Mouse (Mus musculus) limb, embryonic 14.5 days (tissue): ENCODE results near the gene Fgf7. TPM values are rescaled to one million over a fixed set of nuclear protein-coding genes. Genes with fewer than 3 reads are reported as not detected.

Source experiments
- ATAC-seq: fragments of 200-750 bp; cut with Nextera tagmentation; 2 replicates; pipeline ENCODE4 v1.8.0; 2017; ENCODE audit warnings: low read depth, moderate number of reproducible peaks, moderate TSS enrichment; ENCODE audit not compliant: low FRiP score
- DNase-seq: peaks from one replicate; pipeline ENCODE4 v3.0.0-alpha.2; 2015; ENCODE audit warnings: low spot score
- H3K27ac ChIP-seq: fragments of 300-500 bp; sonication (generic); replicated peaks from 2 replicates; pipeline ENCODE4 v1.5.1; 2014; ENCODE audit warnings: low read depth, mild to moderate bottlenecking, low read length, moderate library complexity, mixed read lengths
- H3K27me3 ChIP-seq: fragments of 300-500 bp; sonication (generic); 2 replicates; pipeline ENCODE4 v1.6.1; 2014; ENCODE audit warnings: low read length, mixed read lengths; ENCODE audit not compliant: control insufficient read depth, insufficient read depth
- H3K36me3 ChIP-seq: fragments of 300-500 bp; sonication (generic); 2 replicates; pipeline ENCODE4 v1.6.1; 2014; ENCODE audit warnings: mild to moderate bottlenecking, low read length, moderate library complexity, mixed read lengths; ENCODE audit not compliant: control insufficient read depth, insufficient read depth
- H3K4me1 ChIP-seq: fragments of 300-500 bp; sonication (generic); 2 replicates; pipeline ENCODE4 v1.6.1; 2014; ENCODE audit warnings: antibody characterized with exemption, low read length, mixed read lengths; ENCODE audit not compliant: control insufficient read depth, insufficient read depth
- H3K4me2 ChIP-seq: fragments of 300-500 bp; sonication (generic); replicated peaks from 2 replicates; pipeline ENCODE4 v1.6.1; 2014; ENCODE audit warnings: low read depth, mild to moderate bottlenecking, low read length, moderate library complexity; ENCODE audit not compliant: severe bottlenecking
- H3K4me3 ChIP-seq: fragments of 300-500 bp; sonication (generic); replicated peaks from 2 replicates; pipeline ENCODE4 v1.5.1; 2014; ENCODE audit warnings: low read length
- H3K9ac ChIP-seq: fragments of 300-500 bp; sonication (generic); 2 replicates; pipeline ENCODE4 v1.6.1; 2014; ENCODE audit warnings: mild to moderate bottlenecking, low read depth, low read length, moderate library complexity; ENCODE audit not compliant: severe bottlenecking
- H3K9me3 ChIP-seq: fragments of 300-500 bp; sonication (generic); 2 replicates; pipeline ENCODE4 v1.6.1; 2016; ENCODE audit warnings: low read length; ENCODE audit not compliant: control insufficient read depth
- POLR2A ChIP-seq: fragments of 200-500 bp; IDR thresholded peaks from 2 replicates; pipeline ENCODE4 v1.8.0; 2012; ENCODE audit warnings: inconsistent platforms, mild to moderate bottlenecking, moderate library complexity, borderline replicate concordance; ENCODE audit not compliant: insufficient read depth, insufficient read length; ENCODE audit errors: extremely low read depth
- WGBS: fragments of 180-500 bp; shearing (Covaris S2); extraction: QIAGEN DNeasy Blood & Tissue Kit; methylation state at CpG from one replicate; pipeline ENCODE4 v1.1.7; 2014; 5-methylcytosine and 5-hydroxymethylcytosine counted together
- polyA plus RNA-seq, 2 experiments: library from polyadenylated mRNA; depleted of rRNA in 1 of 2; stranded (reverse) in 1 of 2; unstranded in 1 of 2; fragments of >200 nt; fragmentation: Nextera tagmentation in 1 of 2; extraction: Ambion mirVana in 1 of 2; gene quantifications; 2 replicates each; pipeline versions ENCODE4 v1.2.1 to v1.2.3; 2012 to 2014

Gene Fgf7
- polyA plus RNA-seq, 2 experiments = 13.2 to 15.7 TPM

DNA sequence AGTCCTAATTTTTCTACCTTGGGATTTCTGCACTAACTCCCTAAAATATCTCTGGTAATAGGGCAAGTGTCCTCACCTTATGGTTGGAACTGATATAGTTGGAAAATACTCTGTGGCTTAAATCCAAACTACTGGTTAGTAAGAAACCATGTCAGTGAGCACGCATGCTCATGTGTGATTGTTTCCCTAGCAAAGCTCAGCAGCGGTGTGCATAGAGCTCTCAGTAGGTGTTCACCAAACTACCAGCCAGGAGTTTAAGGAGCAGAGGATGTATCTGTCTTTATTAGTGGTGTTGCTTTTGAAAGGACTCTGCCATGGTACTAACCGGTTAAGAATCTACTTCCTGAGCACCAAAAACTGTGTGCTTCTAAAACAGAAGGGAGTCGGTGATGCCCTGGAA, 1.7 kb downstream of the Fgf7 start:
- DNase-seq (no peak), ATAC-seq (no peak)
- Histone ChIP-seq H3K4me2 (peak overlapping the region; percentile 35), H3K27me3 (no peaks in the 10 kb centered on the region), H3K9me3 (no peaks in the 10 kb centered on the region), H3K27ac (no peak overlapping the region), H3K4me1 (0 out of 2 replicates have a peak, but pooled peaks cover 3% of the 10 kb centered on the region), H3K9ac (0 out of 2 replicates have a peak overlapping the region, but pooled peaks have one; percentile 26), H3K4me3 (peak overlapping the region; percentile 29), H3K36me3 (no peaks in the 10 kb centered on the region)
- TF ChIP-seq POLR2A = no peak
- 77% methylated on average over 4 of the region's 4 CpGs for WGBS

DNA sequence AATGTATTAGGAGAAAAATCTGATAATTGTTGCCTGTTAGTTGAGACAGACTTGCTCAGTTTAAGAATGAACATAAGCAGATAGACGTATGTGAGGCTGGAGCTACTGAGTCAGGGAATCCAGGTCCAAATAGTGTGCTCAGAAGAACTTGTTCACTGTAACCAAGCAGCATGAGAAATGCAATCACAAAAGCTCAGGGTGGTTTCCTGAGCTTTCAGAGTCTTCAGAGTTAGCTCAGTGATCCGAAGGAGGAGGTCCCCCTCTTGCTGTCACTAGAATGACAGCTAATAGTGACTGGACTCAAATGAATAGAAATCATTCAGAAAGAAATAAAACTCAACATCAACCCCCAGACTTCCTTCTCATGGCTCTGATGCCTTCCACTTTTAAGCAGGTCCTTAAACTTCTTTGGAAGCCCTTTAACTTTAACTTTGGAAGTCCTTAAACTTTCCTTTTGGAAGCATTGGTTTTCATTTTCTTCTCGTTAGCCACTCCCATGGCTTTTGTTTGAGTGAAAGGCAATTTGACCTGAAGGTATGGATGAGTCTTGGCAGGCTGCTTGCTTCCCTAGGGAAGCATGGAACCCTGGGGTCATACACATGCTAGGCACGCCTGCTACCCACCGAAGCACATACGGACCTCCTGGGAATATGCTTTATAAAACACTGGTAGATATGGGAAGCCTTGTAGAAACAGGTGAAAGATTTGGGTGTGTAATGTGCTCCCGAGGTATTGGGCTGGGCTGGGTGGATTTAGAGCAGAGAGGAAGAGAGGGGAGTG, 4.0 kb downstream of the Fgf7 start:
- Histone ChIP-seq H3K36me3 (no peaks in the 10 kb centered on the region), H3K9ac (no peak overlapping the region), H3K27me3 (no peaks in the 10 kb centered on the region), H3K4me3 (0 out of 2 replicates have a peak overlapping the region, but pooled peaks have one; percentile 5), H3K9me3 (no peaks in the 10 kb centered on the region), H3K4me1 (0 out of 2 replicates have a peak, but pooled peaks cover 7% of the 10 kb centered on the region), H3K4me2 (peak overlapping the region; percentile 2; the same call in 1 of the 2 replicates), H3K27ac (no peak overlapping the region)
- TF ChIP-seq POLR2A = no peak
- WGBS = 70% methylated on average over 7 of the region's 7 CpGs
- ATAC-seq = no peak
- DNase-seq = no peak

DNA sequence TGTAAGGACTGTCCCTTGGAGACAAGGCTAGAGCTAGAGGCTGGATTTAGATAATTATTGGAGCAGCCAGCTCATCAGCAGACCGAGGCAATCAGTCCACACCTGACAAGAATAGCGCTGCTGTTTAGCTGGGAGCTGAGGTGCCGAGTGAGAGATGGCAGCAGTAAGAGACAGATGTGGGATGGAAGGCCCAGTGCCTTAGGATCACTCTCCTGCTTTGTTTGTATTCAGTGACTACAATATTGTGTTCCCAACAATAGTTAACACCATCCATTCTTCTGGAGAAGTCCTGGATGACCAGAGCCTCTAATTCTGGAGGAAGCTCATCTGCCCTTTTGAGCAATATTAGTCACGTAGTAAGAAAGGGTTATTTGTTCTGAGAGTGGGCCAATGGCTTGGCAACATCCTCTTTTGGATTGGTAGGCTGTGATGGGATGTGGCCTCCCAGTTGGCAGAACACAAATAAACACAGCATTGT, 5.0 kb downstream of the Fgf7 start:
- no peaks in the 10 kb centered on the region for H3K9me3 ChIP-seq
- no peaks in the 10 kb centered on the region for H3K27me3 ChIP-seq
- TF ChIP-seq POLR2A = no peak
- no peak overlapping the region for H3K27ac ChIP-seq
- ATAC-seq (no peak), DNase-seq (no peak)
- H3K4me1 ChIP-seq = 0 out of 2 replicates have a peak, but pooled peaks cover 5% of the 10 kb centered on the region
- 74% methylated on average over 4 of the region's 4 CpGs for WGBS
- H3K4me3 ChIP-seq = no peak overlapping the region
- no peak overlapping the region for H3K4me2 ChIP-seq
- H3K36me3 ChIP-seq = no peaks in the 10 kb centered on the region
- H3K9ac ChIP-seq = no peak overlapping the region

DNA sequence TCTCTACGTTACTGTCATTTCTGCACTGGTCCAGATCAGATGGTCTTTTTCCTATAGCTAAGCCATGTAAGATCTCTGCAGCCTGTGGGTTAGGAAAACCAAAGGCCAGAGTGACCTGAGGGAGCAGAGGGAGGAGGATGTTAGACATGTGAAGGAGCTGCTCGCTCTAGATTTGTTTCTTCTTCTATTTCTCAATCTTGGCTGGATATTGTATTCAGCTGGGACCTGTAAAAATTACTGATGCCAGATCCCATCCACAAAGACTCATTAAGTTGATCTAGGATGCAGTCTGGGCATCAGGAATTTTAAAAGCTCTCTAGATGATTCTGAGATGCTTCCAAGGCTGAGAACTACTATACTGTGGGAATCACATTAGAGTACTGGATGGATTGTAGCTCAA, 6.2 kb downstream of the Fgf7 start:
- no peak for DNase-seq
- no peak for TF ChIP-seq POLR2A
- Histone ChIP-seq H3K27me3 (no peaks in the 10 kb centered on the region), H3K4me2 (no peak overlapping the region), H3K4me1 (0 out of 2 replicates have a peak, but pooled peaks cover 5% of the 10 kb centered on the region), H3K27ac (no peak overlapping the region), H3K36me3 (no peaks in the 10 kb centered on the region), H3K9ac (no peak overlapping the region), H3K9me3 (no peaks in the 10 kb centered on the region), H3K4me3 (no peak overlapping the region)
- ATAC-seq = 0 out of 2 replicates have a peak, but pooled peaks have one; percentile 14
- whole genome bisulfite sequencing = 77% methylated on average over 2 of the region's 2 CpGs

DNA sequence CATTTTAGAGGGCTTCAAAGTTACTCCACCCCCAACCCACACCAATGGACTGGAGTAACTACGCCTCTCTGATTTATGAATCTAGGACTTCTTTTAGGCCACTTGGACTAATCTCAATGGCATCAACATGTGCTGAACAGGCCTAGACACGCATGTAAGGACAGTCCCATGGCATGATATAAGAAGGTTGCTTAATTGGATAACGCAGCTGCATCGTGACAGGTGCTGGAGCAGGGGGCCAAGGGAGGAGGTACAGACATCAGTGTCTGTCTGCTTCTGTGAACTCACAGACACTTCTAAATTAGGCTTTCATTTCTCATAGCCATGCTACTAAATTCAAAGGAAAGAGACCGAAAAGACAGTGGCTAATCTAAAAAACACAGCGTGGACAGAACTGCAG, 6.8 kb downstream of the Fgf7 start:
- H3K27ac ChIP-seq = no peak overlapping the region
- H3K9ac ChIP-seq = no peak overlapping the region
- no peak for TF ChIP-seq POLR2A
- H3K4me1 ChIP-seq = 0 out of 2 replicates have a peak, but pooled peaks cover 5% of the 10 kb centered on the region
- H3K36me3 ChIP-seq = no peaks in the 10 kb centered on the region
- DNase-seq (no peak), ATAC-seq (no peak)
- H3K4me2 ChIP-seq = no peak overlapping the region
- 79% methylated on average over 6 of the region's 6 CpGs for WGBS
- no peak overlapping the region for H3K4me3 ChIP-seq
- H3K9me3 ChIP-seq = no peaks in the 10 kb centered on the region
- no peaks in the 10 kb centered on the region for H3K27me3 ChIP-seq
